Mouse (Mus musculus) megakaryocyte, embryonic 14.5 days (primary cell): Measurements from ENCODE around the gene Cldn4.

Experiments used
- FLI1 ChIP-seq: IDR thresholded peaks from 2 replicates; pipeline ENCODE4 v1.6.1; 2012; ENCODE audit warnings: low read length, inconsistent platforms, mixed read lengths
- GATA1 ChIP-seq: IDR thresholded peaks from 3 replicates; pipeline ENCODE4 v1.6.1; 2012; ENCODE audit warnings: mixed read lengths, low read length, inconsistent platforms, borderline replicate concordance

DNA sequence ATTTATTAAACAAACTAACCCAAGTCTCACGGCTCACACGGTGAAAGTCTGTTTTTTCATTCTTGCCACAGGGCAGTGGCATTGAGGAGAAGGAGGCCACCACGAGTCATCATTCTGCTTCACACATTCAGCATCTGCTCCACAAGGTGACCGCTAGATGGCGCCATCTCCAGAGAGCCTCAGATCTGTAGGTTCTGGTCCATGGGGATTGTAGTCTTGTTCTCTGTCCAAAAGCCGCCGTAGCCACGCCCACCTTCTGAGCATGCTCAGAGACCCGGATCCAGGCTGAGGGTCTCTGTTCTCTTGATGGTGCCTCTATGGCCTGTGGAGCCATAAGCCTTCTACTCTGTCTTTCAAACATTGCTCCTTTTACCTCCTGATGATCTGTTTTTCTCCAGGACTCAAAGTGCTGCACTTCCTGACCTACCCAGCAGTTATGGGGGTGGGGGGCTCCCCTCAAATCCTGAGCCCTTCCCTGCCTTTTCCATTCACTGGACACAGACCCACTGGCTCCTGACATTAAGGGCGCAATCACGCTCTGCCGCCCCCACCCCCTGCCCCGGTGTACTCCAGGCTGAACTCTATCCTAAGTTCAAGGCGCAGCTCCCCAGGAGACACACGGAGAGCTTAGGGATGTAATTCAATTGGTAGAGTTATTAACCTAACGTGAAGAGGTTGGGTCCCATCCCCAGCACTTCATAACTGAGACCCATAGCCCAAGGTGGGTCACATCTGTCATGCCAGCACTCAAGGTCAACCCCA is 28.5 kb downstream of the Cldn4 start:
- no peak for TF ChIP-seq GATA1
- no peak for TF ChIP-seq FLI1
